Mouse (Mus musculus) layer of hippocampus, adult 9-11 months (tissue): Measurements from ENCODE around the gene Omp.
A peak's percentile ranks its signal among the peaks of the same experiment; 100 is the strongest.

Source experiments
- DNase-seq: peaks from one replicate; pipeline ENCODE4 v3.0.0; 2022

Gene Omp

DNA sequence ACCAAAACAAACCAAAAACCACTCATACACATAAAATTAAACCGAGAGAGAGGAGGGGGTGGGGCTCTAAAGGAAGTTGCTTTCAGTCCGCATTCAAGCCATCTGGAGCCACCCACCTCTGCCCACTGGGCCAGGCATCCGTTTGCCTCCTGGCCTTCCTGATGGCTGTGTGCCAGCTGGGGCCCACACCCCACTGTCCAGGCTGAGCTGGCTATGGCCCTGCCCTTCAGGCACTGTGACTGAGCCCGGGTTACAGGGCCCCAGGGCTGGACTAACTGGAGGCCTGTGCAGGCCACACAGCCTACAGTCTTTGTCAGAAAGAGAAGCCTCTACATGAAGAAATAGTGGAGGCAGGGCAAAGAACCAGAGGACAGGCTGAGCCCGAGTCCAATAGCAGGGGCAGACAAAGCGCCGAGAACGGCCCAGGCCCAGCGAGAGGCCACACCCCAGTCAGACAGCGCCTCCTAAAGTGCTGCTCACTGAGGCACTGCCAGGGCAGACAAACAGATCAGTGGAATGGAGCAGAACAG is 19.8 kb upstream of the Omp start:
- DNase-seq = no peak

DNA sequence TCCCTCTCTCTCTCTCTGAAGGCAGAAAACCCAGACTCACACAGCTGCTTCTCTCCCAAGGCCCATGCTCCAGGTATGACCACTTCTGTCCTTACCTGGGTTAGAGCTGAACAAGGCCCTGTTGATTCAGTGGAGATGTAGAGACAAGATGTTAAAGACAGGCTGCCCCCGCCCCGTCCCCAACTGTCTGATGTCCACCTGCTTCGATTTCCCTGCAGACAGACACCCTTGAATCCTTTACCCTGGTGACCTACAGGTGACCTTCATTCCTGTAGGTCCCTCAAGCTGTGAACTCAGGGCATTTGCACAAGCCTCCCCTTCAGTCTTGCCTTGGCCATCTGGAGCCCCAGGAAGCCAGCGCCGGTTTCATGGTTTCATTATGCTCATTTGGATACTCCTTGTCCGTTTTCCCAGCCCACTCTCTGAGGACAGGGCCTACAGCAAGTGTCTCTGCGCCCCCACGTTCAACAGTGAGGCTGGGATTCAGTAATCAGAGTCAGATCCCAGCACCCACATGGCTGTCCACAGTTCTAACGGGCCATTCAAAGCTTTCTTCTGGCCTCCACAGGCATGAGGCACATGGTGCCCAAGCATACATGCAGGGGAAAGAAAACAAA is 19.2 kb upstream of the Omp start:
- no peak for DNase-seq

DNA sequence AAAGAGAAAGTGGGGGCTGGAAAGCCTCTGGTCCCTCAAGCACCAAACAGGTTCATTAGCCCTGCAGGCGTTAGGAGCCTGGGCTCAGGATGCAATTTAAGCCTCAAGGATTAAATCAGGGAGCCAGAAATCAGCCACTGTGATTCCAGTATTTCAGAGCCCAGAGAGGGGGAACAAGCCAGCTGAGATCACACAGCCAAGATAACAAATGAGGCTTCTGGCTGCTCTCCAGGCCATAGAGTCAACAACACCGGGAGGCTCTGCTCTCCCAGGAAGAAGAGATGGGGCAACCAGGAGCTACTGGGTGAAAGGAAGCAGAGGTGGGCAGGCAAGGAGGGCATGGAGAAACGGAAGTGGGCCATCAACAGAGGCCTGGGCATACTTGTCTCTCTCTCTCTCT is 18.4 kb upstream of the Omp start:
- no peak for DNase-seq

DNA sequence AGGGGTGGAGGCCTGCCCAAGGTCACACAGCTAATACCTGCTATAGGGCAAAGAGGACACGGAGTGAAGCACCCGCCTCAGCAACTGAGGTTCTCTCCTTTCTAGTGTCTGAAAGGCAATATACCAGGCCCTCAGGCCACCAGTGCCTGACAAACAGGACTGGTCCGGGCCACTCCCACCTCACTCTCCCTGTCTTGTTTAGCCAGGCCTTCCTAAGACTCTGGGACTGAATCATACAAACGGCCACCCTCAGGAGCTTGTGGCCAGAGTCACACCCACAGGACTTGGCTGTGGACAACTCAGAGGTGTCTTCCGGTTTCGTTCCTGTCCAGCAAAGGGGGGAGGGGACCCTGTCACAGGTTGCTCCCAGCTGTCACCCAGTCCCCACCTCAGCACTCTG is 16.9 kb upstream of the Omp start:
- no peak for DNase-seq

DNA sequence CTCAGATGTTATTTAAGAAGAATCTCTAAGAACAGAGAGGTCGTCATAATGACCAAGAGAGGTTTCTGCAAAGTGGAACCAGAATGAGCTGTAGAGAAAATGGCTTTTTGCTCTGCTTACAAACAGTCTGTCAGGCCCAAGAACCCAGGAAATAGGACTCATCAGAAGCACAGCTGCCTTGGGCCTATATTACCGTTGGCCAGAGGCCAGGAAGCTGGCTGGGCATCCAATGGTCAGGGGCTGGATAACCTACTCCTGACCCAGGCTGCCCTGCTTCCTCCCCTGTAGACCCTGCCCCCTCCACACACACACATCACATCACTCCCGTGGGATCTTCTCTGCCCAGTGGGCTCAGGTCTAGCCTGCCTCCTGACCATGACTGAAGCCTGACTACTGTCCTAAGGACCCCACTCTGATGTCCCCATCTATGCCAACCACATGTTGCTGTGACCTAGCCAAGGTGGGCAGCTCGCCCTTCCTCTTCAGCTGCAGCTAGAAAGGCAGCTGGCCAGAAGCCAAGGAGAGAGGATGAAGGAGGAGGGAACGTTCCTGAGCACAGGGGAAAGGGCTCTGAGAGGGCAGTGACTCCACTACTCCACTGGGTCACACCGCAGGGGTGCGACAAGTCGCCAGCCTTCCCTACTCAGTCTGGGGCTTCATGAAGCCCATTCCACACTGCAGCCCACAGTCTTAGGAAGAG is 14.9 kb upstream of the Omp start:
- no peak for DNase-seq

DNA sequence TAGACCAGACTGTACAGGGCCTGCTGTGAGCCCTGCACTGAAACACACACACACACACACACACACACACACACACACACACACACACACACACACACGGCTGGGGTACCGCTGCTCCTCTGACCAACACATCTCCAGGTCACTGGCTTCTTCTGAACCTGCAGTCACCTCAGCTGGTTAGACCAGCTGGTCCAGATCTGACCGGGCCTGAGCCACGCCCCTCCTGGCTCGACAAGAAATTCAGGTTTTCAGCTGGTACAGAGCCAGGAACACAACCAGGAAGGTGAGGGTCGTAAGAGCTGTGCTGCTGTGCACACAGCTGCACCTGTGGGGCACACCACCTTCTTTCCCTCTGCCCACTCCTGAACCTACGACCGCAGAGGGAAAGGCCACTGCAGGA is 13.2 kb upstream of the Omp start:
- DNase-seq = no peak

DNA sequence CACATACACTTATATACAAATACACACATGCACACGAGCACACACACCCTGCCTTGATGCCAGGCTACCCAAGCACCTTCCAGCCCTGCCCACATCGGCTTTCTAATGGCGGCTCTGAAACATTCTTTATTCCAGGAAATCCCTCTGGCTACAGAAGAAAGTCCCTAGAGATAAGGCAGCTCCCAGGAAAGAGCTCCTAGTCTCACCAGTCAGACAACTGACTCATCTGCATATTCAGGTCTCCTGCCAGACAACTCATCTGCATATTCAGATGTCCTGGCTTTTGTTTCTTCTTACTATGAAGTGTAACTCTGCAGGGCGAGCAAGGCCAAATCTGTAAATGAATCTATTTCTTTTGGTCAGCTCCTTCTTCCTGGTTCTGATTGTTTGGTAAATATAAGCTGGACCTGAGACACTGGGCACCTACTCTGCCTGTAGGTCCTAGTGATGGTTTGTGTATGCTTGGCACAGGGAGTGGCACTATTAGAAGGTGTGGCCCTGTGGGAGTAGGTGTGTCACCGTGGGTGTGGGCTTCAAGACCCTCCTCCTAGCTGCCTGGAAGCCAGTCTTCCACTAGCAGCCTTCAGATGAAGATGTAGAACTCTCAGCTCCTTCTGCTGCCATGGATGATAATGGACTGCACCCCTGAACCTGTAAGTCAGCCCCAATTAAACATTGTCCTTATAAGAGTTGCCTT is 12.5 kb upstream of the Omp start:
- no peak for DNase-seq

DNA sequence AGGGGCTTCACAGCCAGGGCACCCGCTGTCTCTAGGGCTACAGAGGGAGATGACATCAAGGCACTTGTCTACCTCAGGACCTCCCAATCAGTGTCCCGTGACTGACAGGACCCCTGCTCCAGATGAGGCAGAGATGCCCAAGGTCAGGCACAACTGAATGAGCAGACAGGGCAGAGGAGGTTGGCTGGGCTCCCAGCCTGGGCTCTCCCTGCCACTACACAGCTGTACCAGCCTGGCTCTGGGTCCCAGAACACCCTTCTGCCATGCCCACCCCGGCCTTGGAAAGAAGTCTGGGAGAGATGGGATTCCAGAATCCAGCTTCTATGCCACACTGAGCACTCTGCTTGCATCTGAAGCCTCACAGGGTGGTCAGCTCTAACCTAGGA is 11.0 kb upstream of the Omp start:
- no peak for DNase-seq

DNA sequence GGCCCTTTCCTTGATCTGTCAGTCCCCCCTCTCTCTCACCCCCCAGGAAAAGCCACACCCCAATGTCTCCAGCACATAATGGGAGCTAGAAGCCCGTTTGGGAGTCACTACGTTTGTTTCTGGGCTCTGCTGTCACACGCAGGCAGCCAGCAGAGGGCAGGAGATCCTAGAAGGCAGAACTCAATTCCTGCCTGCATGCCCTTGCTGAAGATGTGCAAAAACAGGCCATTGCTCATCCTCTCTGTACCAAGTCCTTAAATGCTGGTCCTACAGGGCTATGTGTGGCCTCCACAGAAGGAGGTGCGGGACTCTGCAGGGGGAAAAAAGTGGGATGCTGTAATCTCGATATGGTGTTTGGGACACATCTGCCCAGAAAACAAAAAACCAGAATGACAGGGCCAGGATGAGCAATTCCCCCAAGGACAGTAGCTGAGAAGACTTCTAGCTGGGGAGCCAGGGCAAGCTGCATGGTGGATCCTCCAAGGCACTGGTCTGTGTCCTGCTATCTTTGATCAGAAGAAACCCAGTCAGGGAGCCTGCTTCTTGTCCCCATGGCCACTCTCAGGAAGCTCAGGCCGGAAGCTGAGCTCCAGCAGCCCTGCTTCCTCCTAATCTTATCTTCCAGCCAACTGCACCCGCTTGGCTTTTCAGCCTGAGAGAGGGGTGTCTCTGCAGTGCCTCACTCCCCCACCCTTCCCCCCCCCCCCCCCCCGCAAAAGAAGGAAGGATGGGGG is 10.4 kb upstream of the Omp start:
- peak; percentile 60 for DNase-seq

DNA sequence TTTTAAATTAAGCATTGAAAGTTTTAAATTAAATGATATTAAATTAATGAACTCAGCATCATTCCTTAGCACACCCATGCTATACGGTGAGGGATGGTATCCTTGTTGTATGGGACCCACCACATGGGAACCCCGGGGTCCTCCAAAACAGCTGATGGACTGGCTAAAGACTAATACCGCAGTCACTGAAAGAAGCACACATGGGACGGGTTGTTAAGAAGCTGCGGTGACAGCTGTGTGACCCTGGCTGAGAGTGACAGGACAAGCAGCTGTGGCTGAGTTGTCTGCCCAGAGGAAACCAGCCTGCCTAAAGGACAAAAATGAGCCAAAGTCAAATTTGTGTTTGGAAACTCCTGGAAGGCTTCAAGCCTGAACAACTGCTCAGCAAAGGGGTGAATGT is 8.6 kb upstream of the Omp start:
- DNase-seq = no peak

DNA sequence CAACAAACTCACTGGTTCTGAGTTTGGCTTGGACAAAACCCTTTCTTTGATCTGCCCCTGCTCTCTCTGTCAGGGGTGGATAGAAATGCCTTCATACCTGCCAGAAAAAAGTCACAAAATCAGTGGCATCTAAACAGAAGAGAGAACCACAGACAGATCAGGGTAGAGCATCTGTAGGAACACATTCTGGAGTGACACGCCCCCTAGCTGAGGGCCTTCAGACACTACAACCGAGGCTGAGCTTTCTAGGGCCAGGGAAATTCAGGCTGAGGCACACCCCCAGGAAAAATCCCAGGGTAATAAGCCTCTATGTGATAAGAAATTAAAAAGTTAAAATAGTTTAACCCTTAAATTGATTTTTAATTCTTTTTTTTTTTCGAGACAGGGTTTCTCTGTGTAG is 8.0 kb upstream of the Omp start:
- DNase-seq = no peak

DNA sequence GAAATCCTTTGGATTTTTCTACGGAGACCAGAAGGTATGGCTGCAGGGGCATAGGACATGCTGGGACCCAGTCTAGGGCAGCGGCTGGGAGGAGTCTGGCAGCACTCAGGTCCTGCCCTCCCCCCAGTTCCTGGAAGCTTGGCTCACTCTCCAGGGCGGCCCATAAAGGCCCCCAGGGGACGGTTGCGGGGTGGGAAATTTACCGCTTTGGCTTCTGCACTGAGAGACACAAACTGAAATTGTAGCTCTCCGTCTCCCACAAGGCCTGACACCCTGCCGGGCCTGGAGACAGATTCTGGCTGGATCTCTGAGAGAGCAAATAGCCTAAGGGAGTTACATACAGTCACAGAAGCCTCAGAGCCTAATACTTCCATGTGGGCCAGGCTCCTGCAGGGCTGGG is 7.1 kb upstream of the Omp start:
- DNase-seq = no peak

DNA sequence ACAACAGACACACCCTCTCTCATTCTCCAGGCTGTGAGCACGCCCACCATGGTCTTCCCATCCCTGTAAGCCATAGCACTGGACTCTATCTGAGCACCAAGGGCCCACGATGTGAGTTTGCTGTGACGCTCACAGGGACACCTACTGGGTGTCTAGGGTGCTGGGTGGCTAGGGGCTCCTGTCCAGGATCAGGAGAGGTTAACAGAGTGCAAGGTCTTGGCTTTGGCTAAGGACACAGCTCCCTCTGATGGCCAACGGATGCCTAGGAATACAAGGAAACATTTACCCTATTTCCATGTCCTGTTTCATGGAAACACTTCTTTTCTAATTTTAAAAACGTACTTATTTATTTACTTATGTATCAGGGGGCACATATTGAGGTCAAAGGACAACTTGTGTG is 5.2 kb upstream of the Omp start:
- no peak for DNase-seq

DNA sequence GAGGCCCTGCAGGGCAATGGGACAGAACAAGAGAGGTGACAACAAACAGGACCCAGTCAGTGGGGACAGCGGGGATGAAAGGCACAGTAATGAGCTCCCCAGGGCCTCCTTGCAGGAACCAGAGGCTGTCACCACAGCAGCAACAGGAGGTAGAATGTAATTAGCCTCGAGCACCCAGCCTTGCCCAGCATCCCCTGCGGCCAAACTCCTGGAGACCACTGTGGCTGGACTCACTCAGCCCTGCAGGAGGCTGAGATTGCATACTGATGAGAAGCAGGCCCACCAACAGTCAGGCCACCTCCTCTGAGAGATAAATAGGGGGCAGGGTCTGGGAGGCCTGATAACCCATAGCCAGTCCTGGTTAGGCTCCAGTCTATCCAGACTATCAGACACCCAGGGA is 4.5 kb upstream of the Omp start:
- no peak for DNase-seq

DNA sequence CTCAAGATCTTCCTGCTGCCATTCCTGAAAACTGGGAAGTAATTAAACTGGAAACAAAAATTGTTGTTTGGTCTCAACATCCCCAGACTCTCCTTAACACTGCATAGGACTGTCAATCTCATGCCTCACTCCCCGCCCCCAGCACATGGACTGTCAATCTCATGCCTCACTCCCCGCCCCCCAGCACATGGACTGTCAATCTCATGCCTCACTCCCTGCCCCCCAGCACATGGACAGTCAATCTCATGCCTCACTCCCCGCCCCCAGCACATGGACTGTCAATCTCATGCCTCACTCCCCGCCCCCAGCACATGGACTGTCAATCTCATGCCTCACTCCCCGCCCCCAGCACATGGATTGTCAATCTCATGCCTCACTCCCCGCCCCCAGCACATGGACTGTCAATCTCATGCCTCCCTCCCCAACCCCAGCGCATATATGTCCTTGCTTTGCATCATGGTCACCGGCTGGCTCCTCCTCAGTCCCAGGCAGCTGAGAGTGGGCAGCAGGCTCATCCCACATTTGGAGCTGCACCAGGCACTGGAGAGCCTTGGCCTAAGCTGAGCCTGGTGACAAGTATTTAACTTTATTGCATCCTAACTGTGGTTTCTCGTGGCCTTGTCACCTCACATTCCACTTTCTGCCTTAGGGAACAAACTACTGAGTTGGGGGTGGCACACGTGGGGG is 3.6 kb upstream of the Omp start:
- no peak for DNase-seq

DNA sequence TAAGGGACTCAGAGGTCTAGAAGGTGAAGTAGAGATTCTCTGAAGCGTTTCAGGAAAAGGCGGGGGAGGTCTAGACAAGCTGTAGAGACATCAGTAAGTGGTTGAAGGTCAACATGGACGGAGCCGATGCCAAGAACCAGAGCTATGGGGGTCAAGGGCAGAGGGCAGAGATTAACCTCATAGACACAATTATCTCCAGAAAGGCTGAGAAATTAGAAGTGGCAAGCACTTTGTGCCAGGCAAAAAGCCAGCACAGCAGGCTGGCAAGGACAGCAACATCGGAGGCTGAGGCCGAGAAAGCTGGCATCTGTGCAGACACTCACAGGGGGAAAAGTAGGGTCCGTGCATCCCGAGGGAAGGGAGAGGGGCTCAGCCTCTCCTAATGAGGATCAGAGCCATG is 2.5 kb upstream of the Omp start:
- no peak for DNase-seq

DNA sequence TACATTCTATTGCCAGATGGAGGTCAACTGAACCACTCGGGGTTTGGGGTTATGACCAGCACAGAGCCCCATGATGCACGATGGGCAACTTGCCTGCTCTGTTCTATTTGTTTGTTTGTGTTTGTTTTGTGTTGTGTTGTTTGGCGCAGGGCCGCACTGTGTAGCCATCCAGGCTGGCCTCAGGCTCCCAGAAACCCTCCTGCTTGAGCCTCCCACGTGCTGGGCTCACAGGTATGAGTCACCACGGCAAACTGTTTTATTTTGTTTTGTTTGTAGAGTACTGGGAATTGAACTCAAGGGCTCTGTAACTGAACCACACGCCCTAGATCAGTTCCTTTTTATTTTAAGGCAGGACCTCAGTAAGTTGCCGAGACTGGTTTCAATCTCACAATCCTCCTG is 1.1 kb upstream of the Omp start:
- no peak for DNase-seq

DNA sequence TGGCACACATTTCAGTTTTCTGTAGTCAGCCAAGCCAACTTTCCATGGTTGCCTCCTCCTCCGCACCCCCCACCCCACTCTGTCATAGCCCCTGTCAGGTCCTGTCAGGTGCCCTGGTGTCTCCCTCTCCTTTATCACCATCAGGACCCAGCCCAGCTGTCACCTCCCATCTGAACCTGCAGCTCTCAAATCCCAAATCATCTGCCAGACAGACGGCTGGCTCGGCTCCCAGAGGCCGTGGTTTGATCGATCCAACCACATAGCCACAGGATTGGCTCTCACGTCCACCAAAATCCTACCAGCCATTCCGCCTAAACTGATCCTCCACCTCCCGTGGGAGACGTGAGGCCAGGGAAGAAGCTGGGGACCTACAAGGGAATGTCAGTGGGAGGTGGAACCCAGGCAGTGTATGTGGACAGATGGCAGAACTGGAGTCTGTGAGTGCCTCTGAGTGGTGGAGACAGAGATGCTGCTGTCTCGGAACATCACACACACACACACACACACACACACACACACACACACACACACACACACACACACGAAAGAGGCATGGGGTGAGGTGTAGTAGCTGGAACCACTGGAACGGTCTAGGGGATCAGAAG is 642 bp upstream of the Omp start:
- DNase-seq = peak; percentile 47

DNA sequence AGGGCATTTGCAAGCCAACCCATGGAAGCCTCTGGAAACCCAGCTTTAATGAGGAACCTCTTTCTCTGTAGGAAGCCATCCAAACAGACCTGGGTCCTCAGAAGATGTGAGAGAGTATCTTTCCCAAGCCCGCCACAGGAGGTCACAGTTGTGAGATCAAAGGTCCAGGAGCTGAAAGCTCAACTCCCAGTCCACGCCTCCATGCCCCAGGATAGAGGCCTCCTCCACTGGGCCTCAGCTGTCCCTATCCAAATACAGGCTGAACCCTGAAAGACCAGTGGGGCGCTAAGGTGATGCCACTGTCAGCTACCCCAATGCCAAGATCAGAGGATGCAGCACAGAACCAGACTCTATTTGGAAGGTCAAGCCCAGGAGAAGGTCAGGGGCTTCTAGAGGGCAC is 2.7 kb downstream of the Omp start:
- DNase-seq = no peak

DNA sequence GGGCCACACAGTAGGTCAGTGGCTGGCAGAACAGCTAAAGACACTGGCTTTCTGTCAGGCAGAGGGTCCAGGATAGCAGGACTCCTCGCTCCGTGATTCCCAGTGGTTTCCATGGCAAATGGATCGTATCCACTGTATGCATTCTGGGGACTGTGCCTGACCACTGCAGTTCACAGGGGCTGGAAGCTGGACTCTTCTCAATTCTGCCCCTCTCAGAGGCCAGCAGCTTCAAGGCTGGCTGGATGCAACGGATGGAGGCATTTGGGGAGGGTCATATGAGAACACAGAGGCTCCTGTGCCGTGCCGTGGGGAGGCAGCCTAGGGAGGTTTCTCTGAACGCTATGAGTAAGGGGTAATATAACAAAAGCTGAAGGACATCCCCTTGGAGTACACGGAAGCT is 3.1 kb downstream of the Omp start:
- DNase-seq = no peak

DNA sequence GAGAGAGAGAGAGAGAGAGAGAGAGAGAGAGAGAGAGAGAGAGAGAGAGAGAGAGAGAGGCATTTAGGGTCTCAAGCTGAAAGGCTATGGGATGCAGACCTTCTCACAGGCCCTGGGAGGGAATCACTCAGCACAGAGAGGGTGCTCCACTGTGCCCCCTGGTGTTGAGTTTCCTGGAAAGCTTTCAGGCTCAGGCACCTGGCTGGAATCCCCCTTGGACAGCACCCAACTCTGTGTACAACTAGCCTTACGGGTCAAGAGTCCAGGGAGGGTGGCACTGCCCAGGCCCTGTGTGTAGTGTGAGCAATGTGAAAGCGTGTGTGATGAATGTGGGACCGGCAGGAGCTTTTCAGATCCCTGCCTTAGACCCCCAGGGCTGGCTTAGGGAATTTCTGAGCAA is 4.1 kb downstream of the Omp start:
- no peak for DNase-seq

DNA sequence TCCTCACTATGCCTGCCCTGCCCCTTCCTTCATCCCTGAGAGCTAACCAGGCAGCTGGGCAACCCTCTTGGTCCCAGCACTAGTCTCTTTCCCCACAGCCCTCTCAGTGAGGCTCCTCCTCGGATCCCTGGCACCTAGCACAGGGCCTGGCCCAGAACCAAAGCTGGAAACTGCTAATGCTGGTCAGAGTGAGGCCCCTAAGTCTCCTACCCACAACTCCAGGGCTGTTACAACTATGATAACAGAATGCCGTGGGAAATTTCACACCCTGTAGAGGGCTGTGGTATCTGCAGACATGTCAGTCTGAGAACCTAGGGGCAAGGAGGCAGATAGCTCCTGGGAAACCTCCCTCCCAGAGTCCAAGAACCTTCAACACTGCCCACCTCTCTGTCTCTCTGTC is 4.7 kb downstream of the Omp start:
- no peak for DNase-seq

DNA sequence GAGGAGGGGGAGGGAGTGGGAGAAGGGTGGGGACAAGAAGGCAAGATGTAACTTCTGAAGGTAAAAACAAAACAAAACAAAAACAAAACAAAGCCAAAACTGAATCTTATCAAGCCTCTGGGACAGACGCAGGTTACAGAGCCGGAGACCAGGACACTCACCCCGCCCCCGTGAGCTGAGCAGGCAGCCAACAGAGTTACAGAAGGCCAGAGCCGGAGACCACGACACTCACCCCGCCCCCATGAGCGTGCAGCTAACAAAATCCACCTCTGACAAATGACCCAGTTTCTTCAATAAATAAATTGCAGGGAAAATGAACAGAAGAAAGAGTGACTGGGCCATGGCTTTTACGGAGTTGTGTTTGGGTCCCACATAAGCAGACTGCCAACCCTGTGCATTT is 6.1 kb downstream of the Omp start:
- no peak for DNase-seq
